Mouse (Mus musculus): ENCODE results near the gene Slc6a8.
A peak's percentile ranks its signal among the peaks of the same experiment; 100 is the strongest.

Gene Slc6a8

DNA sequence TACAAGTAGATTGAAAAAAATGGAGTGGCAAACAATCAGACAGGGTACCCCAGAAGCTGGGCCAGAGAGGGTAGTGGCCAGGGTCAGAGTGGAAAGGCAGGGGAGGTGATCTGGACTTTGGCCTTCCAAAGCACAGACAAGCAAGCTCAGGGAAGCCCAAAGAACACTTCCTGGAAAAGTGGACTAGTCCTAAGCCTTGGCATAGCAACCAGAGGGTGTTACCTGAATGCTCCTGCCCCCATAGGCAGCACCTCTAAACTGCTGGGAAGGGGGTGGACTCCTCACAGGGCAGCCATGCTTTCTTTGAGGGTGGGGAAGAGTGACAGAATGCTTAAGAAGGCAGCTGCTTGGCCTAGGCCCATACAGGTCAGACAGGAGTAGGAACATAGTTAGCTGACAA is 12.0 kb downstream of the Slc6a8 start:
- DNase-seq (ENCODE audit: low read depth): no peak

DNA sequence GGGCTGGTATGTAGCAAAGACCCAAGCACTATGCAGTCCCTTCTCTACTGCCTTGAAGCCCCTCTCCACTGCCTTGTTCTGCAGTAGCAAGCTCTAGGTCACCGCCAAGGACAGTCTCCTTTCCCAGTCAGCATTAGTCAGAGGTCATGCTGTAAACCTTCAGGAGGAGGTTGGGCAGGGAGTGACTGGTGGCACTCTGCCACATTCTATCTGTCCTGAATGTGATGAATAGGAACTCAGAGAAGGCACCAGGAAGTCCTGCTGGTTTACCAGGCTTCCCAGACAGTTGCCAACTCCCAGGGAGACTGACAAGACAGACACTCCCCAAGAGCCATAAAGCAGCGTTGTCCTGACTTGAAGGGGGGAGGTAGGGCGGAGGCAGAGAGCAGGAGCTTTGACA is 12.7 kb downstream of the Slc6a8 start:
- no peak for DNase-seq (ENCODE audit: low read depth)

DNA sequence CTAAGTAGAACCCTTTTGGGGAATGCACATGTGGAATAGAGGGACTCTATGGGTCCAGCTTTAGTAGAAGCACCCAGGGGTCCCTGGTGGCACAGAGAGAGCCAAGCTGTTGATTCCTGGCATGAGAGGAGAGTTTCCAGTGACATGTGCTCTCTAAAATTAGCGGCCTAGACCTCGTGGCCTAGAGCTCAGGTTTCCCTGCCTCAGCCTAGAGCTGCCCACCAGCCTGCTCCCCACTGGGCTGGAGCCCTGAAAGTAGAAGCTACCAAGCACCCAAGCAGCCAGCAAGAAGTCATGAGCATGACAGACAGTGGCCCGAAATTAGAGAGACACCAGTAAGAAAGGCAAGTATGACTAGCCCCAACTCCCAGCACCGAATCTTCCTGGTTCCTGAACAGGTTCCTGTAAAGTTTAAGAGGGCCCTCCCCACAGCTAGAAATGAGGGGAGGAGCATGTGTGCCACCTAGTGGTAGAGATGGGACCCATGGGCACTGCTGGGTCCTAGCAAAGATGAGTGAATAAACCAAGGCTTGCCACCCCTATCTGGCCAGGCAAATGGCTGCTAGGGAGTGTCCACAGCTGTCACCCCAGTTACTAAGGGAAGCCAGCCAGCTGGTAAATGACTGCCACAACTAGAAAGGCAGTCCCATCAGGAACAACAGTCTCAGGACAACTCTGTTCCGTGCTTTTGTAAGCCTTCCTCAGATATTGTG is 18.1 kb downstream of the Slc6a8 start:
- no peak for DNase-seq (ENCODE audit: low read depth)

DNA sequence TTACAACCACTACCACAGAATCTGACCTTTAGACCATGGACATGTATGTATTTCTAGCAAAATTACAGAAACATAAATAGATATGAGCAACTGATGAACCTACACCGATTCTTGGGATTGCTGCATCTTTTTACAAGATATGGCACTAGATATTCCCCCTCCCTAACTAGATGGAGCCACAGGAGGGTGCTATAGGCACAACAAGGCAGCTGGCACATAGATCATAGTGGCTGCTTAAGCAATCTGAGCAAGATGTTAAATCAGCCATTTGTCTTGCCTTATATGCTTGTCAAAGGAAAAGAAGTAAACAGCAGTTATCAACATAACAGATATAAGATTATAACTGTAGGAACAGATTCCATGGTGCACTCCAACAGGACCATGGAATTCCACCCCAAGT is 27.5 kb downstream of the Slc6a8 start:
- DNase-seq (ENCODE audit: low read depth): no peak

DNA sequence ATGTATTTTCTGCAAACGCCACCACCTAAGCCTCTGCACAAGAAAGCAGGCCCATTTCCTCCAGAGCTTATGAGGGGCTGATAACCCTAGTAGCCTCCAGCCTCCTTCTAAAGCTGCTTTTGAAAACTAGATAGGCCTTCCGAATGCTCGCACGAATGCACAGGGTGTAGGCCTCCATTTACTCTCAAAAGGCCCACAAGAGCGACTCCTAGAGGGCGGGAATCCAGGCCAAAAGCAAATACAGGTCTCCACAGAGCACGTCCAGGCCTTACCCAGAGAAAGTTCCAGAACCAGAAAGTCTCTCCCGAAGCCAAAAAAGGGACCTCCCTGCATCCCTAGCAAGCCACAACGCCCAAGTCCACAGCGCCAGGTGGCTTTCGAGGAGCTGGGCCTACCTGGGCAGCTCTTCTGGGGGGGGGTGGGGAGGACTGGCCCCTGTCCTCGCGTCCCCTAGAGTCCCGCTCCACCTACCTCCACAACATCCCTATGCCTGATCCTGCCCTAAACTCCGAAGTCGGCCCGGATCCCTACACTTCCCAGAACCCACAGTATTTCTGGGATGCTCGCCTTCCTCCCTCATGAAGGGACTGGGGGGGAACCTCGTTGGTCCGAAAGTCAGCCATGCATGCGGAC is 42.6 kb downstream of the Slc6a8 start:
- no peak for DNase-seq (ENCODE audit: low read depth)

DNA sequence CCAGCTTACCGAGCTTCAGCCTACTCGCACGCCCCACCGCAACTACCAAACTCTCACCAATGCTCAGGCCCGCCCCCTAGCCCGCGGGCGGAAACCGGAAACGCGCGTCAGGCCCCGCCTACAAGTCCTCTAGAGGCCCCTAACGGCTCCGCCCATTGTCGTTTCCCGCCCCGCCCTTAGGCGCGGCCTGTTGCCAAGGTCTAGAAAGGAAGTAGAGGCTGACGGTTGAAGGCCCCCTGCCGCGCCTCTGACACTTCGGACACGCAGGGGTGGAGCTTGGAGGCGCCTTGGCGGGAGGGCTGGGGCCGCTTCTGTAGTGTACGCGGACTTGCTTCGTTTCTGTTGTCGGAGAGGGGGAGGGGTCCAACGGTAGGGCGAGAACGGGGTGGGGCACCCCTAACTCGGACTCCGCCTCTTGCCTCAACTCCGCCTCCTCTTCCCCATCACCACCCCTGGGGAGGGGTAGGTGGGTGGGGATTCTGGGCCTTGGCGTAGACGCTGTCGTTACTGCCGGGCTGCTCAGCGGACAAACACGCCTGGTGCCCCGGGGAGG is 43.2 kb downstream of the Slc6a8 start, which contains the start of the genes Bcap31 and Abcd1:
TSS of gene Bcap31 (minus strand) at position 67 of the 553 bp plus-strand sequence.
TSS of gene Abcd1 (plus strand) at position 489 of the 553 bp plus-strand sequence.
- peak; percentile 92 for DNase-seq (ENCODE audit: low read depth)

DNA sequence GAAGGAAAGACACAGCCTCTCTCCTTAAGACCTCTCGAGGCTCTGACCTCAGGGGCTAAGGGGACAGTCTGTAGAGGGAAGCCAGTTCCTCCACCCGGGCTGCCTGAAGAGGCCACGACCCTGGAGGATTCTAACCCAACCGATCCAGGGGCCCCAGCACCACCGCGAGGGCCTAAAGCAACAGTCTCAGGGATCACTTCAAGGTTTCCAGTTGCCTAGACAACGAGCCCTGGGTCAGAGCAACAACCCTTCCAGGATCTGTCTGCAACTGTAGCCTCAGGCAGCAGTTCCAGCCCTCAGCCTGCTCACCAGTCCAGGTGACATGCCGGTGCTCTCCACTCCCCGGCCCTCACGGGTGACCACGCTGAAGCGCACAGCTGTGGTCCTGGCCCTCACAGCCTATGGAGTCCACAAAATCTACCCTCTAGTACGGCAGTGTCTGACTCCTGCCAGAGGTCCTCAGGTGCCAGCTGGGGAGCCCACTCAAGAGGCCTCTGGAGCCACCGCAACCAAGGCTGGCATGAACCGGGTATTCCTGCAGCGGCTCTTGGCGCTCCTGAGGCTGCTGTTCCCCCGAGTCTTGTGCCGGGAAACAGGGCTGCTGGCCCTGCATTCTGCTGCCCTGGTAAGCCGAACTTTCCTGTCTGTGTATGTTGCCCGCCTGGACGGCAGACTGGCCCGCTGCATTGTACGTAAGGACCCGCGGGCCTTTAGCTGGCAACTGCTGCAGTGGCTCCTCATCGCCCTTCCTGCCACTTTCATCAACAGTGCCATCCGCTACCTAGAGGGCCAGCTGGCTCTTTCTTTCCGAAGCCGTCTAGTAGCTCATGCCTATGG is 44.0 kb downstream of the Slc6a8 start:
- DNase-seq (ENCODE audit: low read depth): no peak

DNA sequence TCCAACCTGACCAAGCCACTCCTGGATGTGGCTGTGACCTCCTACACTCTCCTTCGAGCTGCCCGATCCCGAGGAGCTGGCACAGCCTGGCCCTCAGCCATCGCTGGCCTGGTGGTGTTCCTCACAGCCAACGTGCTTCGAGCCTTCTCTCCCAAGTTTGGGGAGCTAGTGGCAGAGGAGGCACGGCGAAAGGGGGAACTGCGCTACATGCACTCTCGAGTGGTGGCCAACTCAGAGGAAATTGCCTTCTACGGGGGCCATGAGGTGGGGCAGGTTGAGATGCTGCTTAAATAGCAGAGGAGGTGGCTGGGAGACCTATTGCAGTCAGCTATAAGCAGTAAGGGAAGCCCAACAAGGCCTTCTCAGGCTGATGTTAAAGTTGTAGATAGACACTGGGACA is 44.7 kb downstream of the Slc6a8 start:
- DNase-seq (ENCODE audit: low read depth): no peak

DNA sequence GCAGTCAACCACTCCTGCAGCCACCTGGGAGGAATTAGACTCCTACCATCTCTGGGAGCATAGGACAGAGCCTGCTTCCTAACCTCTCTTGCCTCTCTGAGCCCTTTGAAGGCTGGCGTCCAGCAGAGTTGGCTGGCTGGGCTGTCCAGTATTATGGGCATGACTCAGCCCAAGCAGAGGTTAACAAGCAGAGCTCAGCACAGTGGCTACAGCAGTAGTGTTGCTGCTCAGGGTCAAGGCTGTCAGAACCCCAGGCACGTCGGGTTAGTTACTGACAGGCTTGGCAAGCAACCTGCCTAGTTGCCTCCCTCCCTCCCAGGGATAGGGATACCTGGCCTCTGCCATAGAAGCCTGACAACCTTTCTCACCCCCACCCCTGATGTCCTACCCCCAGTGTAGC is 45.3 kb downstream of the Slc6a8 start:
- DNase-seq (ENCODE audit: low read depth): no peak

DNA sequence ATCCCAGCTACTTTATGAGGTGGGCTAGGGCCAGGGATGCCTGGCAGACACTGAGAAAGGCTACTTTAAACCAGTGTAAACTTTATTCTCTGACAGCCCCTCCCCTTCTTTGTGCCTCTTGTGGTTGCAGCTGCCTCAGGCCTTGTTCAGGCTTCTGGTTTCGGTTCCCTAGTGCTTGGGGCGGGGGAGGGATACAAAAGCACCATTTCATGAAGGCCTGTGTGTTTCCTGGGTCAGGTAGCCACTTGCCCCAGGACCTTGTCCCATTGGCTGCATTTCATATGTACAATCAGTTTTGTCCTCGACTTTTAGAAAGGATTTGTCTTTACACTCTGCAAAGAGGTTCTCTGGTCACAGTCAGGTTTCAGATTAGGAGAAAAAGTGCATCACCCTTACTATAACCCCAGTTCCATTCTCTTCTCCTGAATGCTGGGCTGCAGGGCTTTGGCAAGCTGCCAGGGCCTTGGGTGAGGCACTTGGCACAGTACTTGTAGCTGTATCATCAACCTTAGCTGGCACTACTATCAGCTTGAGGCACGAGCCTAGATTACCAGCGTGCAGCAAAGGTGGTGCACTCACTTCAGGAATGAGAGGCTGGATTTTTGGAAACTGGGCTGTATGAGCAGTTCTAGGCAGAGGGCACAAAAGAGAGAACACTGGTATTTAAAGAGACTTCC is 45.9 kb downstream of the Slc6a8 start:
- no peak for DNase-seq (ENCODE audit: low read depth)

DNA sequence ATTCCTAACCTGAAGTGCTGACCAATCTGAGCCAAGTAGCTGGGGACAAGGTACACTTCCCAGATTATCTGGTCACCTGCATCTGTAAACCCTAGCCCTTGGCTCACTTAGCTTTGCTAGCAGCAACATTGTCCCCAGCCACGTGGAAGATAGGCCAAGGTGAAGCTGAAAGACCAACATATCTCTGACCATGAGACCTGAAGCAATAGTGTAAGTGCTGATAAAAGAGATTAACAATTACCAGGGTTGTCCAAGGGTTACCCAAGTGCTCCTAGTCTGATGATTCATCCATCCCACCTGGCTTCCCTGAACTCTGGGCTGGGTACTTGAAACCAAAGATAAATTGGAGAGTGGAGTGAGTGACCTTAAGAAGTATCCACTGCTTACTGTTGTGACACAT is 58.0 kb downstream of the Slc6a8 start:
- no peak for DNase-seq (ENCODE audit: low read depth)

Data from c-Kit-positive CD71-negative TER-119-negative erythroid progenitor cells, embryonic 14.5 days (primary cell).